Mouse (Mus musculus) heart, adult 9 months (tissue): ENCODE results near the gene Mymx.
A peak's percentile ranks its signal among the peaks of the same experiment; 100 is the strongest.
"Not testable (repeated sequence)": the region's sequence is repeated elsewhere in the genome, so short reads cannot be mapped to it uniquely, and the experiment has no call there.

Source experiments
- DNase-seq, 2 experiments: peaks; one replicate each; pipeline ENCODE4 v3.0.0; 2022; ENCODE audit warnings: low spot score in 2 of 2

The Mymx gene

DNA sequence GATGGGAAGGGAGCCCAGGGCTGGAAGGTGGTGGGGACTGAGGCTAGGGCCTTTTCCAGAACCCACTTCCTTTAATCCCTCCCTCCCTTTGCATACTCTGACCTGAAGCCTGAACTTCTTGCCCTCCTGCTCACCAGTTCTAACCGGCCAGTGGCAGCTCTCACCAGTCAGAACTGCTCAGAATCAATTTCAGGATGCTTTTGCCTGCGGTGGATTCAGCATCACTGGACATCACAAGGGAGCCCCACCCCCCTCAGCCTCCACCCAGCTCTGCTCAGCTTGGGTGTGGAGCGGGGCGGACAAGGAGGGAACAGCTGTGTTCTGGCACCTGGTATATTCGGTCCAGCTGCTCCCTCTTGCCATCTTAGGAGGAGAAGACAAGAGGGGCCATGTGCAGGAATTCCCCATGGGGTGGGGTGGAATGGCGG is at the start of gene Mymx:
TSS of gene Mymx (minus strand) at position 226 of the 428 bp plus-strand sequence.
- no peak for DNase-seq

DNA sequence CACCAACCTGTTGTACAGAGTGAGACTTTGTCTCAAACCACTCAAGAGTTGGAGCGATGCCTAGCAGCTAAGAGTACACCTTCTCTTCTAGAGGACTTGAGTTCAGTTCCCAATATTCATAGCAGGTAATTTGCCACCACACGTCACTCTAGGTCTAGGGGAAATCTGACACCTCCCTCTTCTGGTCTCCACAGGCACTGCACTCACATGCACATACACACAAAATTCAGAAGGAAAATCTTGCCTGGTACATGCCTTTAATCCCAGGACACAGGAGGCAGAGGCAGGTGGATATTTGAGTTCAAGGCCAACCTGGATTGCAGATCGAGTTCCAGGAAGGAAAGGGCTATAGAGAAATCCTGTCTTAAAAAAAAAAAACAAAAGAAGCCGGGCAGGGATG is 42.3 kb upstream of the Mymx start:
- no peak for DNase-seq

DNA sequence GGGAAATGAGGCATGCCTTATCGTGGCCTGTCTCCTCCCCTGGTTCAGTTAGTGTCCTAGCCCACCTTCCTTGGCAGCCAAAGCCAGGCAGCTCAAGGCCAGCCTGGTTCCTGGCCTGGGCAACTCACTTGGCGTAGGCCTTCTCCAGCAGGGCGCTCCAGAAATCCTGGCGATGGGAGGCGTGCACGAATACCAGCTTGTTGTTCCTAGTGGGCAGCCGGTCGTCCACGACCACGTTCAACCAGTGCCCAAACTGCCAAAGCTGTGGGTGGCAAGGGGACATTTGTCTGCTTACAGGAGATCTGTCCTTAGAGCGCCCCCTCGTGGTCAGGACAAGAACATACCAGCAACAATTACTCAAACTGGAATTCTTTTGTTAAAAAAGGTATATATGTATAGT is 40.8 kb upstream of the Mymx start:
- DNase-seq = peak in 1 of 2 experiments; percentile 48

DNA sequence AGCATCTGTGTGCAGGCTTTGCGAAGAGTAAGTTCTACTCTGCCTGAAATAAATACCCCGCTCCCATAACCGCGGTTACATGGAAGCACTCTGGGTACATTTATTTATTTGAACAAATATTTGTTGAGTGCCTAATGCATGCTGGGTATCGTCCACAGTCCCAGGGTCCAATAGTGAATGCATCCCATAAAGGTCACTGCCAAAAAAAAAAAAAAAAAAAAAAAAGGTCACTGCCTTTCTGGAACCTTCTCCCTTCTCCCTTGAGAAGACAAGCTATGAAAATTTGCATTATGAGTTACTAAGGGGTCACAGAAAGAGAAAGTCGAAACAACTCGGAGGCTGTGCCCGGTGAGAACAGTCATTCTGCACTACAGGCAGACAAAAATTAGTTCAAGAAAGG is 40.1 kb upstream of the Mymx start:
- no peak for DNase-seq

DNA sequence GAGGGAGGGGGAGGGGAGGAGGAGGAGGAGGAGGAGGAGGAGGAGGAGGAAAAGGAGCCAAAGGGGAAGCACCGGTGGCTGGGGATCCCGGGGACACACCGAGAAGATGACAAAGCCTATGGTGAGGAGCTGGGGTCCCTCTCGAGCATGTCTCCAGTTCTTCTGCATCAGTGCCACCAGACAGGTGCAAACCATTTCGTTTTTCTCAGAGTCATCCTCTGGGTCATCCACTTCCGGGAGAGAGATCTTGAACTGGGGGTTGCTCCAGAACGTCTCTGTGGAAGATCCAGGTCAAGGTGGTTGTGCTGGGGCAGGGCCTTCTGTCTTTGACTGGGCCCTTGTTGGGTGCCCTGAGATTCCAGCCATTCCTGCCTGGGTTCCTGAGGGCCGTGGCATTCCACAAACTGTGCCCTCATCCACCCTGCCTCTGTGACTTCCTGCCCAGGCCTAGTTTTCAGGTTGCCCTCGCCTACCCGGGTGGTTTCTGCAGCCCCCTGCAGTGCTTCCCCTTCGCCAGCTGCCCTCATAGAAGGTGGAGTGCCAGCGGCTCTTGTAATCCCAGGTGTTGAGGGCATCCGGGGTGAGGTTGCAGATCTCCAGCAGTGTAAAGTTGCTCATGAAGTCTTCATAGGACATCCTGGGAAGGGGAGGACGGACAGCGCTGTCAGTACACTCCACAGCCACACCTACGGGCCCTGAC is 36.8 kb upstream of the Mymx start:
- no peak for DNase-seq

DNA sequence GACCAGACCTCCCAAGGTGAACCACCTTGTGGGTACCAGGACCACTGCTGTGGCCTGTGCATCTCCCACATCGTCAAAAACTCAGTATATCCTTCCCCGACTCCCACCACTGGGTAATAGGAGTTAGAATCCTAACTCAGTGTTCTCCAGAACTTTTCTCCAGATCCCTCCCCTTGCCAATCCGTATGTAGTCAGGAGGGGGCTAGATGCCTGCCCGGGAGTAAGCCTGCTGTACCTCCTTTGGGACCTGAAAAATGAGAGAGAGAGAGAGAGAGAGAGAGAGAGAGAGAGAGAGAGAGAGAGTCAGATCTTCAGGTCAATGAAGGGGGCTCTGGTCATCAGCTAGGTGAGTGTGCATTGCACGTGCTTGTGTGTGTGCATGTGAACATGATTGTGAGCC is 32.1 kb upstream of the Mymx start:
- no peak for DNase-seq

DNA sequence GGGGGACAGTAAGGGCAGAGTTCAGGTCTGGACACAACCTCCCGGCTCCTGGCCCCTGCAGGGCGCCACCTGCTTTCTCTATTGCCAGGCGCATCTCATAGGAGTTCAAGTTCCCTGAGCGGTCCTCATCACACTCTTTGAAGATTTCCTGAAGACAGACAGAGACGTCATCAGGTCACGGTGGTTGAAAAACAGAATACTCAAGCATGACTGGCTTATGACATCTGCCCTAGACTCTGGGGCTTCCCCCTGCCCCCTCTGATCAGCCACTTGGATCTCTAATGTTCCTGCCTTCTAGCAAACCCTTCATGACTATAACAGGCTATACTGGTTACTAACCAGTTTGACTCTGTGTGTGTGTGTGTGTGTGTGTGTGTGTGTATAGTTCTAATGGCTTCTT is 30.0 kb upstream of the Mymx start:
- DNase-seq = no peak

DNA sequence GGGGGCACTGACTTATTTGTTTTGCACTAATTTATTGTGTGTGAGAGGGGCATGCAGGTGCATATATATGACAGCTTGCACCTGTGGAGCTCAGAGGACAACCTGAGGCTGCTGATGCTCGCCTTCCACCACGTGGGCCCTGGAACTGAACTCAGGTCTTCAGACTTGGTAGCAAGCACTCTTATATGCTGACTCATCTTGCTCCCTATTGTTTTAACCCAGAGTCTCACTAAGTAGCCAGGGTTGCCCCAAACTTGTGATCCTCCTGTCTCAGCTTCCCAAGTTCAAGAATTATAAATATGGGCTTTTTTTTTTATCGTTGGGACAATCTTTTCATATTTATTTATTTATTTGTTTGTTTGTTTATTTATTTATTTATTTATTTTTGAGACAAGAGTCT is 29.1 kb upstream of the Mymx start:
- DNase-seq = no peak

DNA sequence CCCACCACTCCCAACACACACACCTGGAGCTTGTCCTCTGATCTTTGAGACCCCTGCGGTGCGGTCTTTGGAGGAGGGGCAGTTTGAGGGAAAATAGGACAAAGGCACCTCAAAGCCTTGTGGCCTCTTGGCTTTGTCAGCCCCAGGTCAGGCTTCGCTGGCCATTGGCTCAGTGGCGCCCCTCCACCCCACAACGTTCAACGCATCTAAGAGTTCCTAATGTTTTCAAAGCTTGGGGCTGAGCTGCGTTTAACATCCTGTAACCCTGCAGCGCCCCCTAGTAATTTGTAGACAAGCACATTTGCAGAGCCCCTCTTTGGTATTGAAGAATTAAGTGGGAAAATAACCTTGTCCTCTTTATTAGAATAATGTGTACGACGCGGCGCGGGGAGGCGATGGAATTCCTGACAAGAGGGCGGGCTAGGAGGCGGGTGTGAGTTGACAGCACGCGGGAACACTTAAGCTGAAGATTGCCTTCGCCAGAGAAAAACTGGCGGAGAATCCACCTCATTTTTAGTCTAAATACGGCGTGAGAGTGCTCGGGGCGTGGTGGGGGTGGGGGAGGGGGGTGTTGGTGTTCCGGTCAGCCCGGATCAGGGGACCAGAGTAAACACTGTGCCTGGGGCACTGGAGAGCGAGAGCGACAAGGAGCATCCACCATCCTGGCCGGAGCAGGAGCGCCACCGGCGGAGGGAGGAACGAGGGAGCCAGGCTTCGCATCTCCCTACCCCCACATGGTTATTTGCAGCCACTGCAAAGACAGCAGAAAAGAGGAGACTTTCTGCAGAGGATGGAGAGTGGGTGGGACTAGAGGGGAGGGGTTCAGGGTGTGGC is 28.2 kb upstream of the Mymx start:
- peak; percentile 57 to 74 for DNase-seq

DNA sequence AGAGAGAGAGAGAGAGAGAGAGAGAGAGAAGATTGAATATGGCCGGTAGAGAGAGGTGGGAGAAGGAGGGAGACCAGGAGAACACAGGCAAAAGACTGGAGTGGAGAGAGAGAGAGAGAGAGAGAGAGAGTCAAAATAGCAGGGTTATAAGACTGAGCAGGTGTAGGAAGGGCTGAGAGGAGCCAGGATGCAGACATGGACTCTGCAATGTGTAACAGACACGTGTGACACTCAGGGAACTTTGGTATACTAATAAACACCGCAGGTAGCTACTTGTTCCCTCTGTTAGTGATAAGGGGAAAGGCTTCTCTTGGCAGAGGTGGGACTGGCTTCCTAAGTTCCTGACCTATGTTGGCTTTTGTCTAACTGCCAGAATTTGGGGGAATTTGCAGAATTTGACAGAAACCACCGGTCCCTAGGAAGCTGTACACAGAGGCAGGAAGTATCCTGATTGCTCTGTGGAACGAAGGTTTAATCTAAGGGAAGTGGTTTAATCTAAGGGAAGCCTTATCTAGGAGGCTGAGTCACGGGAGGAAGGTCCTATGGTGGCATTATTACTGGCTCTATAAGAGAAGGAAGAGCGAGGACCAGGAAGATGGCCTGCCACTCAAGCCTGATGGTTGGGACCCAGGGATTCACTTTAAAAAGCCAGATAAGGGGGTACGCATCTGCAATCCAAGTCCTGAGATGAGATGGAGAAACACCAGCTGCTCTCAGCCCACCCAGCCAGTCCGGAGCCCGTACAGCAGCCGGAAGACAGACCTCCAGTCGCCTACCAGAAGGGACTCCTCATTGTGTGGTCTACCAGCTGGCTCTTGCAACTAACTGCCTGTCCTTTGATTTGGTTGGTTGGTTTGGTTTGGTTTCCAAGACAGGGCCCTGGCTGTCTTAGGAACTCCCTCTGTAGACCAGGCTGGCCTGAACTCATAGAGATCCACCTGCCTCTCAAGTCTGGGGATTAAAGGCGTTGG is 27.3 kb upstream of the Mymx start:
- DNase-seq = no peak

DNA sequence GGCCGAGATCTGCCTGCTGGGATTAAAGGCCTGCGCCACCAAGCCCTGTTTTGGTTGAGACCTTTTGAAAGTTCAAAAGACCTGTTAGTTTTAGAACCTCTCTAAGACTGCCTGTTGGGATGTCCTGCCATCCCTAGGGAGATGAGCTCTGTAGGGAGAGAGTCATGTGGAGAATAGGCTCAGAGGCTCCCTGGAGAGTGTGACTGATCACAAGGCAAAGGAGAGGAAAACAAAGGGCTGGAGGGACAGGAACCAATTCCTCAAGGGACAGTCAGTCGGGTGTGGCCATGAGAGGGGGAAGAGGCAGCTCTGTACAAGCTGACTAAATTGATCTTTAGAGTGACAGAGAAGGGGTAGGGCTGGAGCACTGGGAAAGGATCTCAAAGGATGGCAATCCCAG is 26.3 kb upstream of the Mymx start:
- no peak for DNase-seq

DNA sequence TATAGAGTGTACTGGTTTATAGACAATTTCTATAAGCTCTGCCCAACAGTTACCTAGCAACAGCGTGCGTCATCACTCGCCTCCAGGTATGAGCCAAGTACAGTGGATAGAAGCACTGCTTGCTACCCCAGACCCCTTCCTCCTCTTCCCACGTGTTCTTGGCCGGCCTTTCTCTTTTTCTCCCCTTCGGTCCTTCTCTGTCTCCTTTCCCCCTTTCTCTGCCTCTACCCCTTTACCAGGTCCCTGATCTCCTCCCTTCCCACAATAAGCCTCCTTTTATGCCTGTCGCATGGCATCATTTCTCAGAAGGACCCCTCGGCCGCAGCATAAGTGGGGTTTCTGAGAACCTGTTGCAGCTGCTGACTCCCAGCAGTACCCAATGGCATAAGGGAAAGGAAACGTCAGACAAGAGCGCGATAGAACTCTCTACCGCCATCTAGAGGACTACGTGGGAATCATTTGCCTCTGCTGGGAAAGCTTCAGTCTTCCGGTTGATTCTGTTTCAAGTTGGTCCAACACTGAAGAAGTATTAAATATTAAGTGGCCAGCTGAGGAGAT is 24.8 kb upstream of the Mymx start:
- DNase-seq = peak; percentile 63 to 78

DNA sequence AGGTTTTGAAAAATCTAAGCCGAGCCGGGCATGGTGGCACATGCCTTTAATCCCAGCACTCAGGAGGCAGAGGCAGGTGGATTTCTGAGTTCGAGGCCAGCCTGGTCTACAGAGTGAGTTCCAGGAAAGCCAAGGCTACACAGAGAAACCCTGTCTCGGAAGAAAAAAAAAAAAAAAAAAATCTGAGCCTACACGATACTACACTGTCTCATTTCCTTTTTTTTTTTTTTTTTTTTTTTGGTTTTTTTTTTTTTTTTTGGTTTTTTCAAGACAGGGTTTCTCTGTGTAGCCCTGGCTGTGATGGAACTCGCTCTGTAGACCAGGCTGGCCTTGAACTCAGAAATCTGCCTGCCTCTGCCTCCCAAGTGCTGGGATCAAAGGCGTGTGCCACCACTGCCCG is 21.5 kb upstream of the Mymx start:
- not testable (repeated sequence) for DNase-seq

DNA sequence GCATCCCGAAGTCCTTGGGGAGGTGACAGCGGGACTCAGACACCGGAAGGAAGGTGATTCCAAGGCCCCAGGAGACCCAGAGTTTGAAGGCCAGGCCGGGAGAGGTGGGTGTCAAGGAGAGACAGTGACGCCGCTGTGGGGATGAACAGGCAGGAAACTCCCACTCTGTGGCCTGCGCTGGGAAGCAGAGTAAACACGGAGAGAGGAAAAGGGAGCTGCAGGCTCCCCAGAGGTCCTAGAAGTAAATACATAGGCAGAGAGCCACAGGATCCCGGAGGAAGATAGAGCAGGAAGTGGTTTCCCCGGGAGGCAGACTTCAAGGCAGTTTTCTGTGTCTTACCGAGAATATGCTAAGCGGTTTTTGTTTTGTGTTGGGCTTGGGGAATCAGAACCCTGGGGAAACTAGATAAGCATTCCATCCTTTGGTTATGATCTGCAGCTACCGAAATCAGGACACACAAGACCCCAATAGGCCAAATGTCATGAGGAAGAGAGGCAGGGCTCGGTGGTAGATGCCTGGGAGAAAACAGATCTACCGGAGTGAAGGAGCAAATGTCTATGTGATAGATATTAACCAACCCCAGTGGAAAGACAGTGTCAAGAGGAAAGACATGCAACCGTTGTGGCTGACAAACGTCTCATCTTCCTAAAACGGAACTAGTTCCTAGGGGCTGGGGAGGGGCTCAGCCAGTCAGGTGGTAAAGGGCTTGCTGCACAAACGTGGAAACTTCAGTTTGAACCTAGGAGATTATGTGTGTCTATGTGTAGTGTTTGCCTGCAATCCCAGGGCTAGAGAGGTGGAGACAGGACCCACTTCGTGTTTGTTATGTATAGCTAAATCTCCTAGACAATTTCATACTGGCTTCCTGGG is 17.7 kb upstream of the Mymx start:
- peak in 1 of 2 experiments; percentile 58 for DNase-seq

DNA sequence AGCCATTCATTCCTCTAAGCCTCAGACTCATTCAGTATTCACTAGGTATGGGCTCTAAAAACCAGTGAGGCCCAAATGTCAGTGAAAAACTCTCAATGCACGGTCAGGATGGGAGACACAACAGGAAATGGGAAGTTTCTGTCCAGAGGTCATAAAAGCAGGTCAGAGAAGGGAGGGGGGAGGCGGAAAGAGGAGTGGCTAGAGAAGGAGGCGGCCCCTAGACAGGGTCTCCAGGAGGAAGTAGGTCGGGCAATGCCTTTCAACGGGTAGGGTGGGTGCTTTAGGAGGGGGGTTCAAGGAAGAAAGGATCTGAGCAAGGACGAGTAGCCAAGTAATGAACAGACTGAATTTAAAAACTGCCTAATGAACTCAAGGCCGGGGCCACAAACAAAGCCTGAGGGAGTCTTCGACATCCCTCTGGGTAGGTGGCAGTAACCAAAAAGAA is 17.1 kb upstream of the Mymx start:
- peak; percentile 70 to 77 for DNase-seq

DNA sequence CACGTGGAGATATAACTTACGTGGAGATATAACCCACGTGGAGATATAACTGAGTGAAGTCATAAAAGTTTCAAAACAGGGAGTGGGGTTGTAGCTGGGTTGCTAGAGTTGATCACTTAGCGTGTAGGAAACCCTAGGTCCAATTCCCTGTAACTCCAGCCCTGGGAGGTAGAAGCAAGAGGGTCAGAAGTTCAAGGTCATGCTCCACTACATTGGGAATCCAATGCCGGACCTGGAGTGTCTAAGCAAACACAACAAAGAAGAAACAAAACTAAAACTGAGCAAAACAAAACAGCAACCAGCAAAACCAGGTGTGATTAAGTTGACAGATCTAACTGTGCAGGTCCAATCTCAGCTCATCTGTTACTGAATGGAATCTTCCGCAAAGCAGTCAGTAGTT is 15.8 kb upstream of the Mymx start:
- no peak for DNase-seq

DNA sequence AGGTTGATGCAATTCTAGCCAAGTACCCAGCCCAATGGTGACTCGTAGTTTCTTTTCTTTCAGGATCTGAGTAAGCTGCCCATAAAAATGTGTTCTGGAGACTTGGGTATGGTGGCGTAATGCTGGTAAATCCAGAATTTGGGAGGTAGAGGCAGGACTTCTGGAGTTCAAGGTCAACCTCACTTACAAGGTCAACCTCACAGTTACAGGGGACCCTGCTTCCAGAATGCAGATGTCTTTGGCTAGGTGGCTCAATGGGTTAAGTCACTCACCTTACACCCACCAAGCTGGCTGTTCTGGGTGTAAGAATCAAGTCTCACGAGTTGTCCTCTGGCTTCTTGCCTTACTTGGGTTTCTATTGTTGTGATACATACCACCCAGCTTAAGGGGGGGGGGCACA is 14.8 kb upstream of the Mymx start:
- no peak for DNase-seq

DNA sequence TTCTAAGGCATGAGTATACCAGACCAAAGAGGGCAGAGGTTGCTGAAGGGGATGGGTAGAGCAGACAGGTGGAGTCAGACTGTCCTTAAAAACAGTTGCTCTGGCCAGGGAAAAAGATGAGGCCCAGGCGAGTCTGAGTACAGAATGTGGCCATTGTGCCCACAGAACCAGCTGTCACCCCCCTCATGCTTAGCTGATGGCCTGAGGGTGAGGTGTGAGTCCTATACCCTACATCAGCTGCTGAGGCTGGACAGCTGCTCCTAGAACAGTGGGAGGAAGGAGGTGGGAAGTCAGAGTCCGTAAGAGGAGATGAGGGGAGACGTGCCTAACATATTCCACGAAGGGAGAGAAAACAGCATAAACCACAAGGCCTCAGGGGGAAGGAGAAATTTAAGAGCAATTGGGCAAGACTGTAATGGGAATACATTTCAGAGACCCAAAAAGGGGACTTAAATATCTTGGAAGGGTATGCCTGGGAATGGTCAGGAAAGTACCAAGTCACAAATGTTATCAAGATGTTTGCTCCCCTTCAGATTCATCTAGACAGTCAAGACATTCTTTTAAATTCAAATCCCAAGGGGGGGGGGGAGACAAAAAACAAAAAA is 14.2 kb upstream of the Mymx start:
- no peak for DNase-seq

DNA sequence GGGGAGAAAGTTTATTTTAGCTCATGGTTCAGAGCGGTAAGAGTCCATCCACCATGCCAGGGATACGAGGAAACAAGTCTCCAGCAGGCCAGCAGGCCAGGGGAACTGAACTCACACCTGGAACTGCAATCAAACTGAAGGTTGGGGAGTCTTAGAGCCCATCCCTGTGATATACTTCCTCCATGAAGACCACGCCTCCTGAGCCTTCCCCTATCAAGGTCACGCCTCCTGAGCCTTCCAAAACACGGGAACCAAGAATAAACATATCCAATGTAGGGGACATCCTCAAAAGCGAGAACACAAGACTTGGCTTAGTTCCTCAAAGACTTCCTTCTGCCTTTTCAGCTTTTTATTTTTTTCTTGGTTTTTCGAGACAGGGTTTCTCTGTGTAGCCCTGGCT is 11.0 kb upstream of the Mymx start:
- DNase-seq = no peak

DNA sequence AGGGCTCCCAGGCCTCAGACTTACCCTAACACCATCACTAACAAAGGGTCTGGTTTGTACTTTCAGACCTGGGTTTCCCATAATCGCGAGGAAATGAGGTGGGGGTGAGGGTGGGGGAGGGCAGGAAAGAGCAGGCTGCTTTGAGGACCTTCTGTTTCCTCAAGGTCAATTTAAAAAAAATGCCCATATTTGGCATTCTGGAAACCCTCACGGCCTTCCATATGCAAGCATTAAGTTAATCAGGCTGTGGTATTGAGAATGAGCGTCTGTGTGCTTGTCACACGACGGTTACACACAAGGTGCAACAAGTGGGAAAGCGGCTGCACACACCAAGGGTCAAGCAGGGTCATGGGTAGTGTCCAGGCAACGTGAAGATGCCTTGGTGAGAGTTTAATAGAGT is 10.1 kb upstream of the Mymx start:
- DNase-seq = no peak
